Mouse (Mus musculus): ENCODE results near the gene Cemip. TPM values are rescaled to one million over a fixed set of nuclear protein-coding genes. Genes with fewer than 3 reads are reported as not detected.

Gene Cemip
- polyA plus RNA-seq, 2 experiments: 0.59 to 0.83 TPM

GRCm38 (mm10) chr7:83985751-83986150 is 100.6 kb downstream of the Cemip start:
- Histone ChIP-seq H3K4me3 (replicated peaks; ENCODE audit: low read length) (no peak overlapping the region), H3K4me1 (ENCODE audit: control insufficient read depth, insufficient read depth, low read length) (no peaks in the 10 kb centered on the region), H3K27me3 (ENCODE audit: control insufficient read depth, insufficient read depth, low read length) (no peaks in the 10 kb centered on the region), H3K27ac (replicated peaks; ENCODE audit: low read depth, low read length) (no peak overlapping the region), H3K9me3 (ENCODE audit: control insufficient read depth, low read length) (no peaks in the 10 kb centered on the region), H3K36me3 (ENCODE audit: control insufficient read depth, insufficient read depth, low read length) (no peaks in the 10 kb centered on the region), H3K4me2 (replicated peaks; ENCODE audit: low read depth, low read length, severe bottlenecking) (no peak overlapping the region), H3K9ac (ENCODE audit: low read depth, low read length, severe bottlenecking) (no peak overlapping the region)
- WGBS: 74% methylated on average over 2 of the region's 2 CpGs
- DNase-seq (ENCODE audit: low spot score): no peak
- TF ChIP-seq POLR2A (IDR thresholded peaks at IDR 0.05; ENCODE audit: borderline replicate concordance, extremely low read depth, insufficient read depth, insufficient read length): no peak
- no peak for ATAC-seq (ENCODE audit: low FRiP score, low read depth)

- no peak for ATAC-seq (ENCODE audit: low FRiP score, low read depth)
- Histone ChIP-seq H3K27me3 (ENCODE audit: control insufficient read depth, insufficient read depth, low read length) (no peaks in the 10 kb centered on the region), H3K9ac (ENCODE audit: low read depth, low read length, severe bottlenecking) (no peak overlapping the region), H3K4me2 (replicated peaks; ENCODE audit: low read depth, low read length, severe bottlenecking) (no peak overlapping the region), H3K36me3 (ENCODE audit: control insufficient read depth, insufficient read depth, low read length) (no peaks in the 10 kb centered on the region), H3K4me1 (ENCODE audit: control insufficient read depth, insufficient read depth, low read length) (no peaks in the 10 kb centered on the region), H3K4me3 (replicated peaks; ENCODE audit: low read length) (no peak overlapping the region), H3K9me3 (ENCODE audit: control insufficient read depth, low read length) (no peaks in the 10 kb centered on the region), H3K27ac (replicated peaks; ENCODE audit: low read depth, low read length) (no peak overlapping the region)
- WGBS: 78% methylated on average over 2 of the region's 2 CpGs
- no peak for TF ChIP-seq POLR2A (IDR thresholded peaks at IDR 0.05; ENCODE audit: borderline replicate concordance, extremely low read depth, insufficient read depth, insufficient read length)
- DNase-seq (ENCODE audit: low spot score): no peak
These were observed 103.7 kb downstream of the Cemip start for GRCm38 (mm10) chr7:83982566-83982965.

- no peak for ATAC-seq (ENCODE audit: low FRiP score, low read depth)
- no peaks in the 10 kb centered on the region for H3K36me3 ChIP-seq (ENCODE audit: control insufficient read depth, insufficient read depth, low read length)
- TF ChIP-seq POLR2A (IDR thresholded peaks at IDR 0.05; ENCODE audit: borderline replicate concordance, extremely low read depth, insufficient read depth, insufficient read length): no peak
- 57% methylated on average over 1 of the region's 1 CpGs for WGBS
- H3K4me2 ChIP-seq (replicated peaks; ENCODE audit: low read depth, low read length, severe bottlenecking): no peak overlapping the region
- no peak overlapping the region for H3K4me3 ChIP-seq (replicated peaks; ENCODE audit: low read length)
- no peaks in the 10 kb centered on the region for H3K4me1 ChIP-seq (ENCODE audit: control insufficient read depth, insufficient read depth, low read length)
- no peaks in the 10 kb centered on the region for H3K9me3 ChIP-seq (ENCODE audit: control insufficient read depth, low read length)
- no peak overlapping the region for H3K9ac ChIP-seq (ENCODE audit: low read depth, low read length, severe bottlenecking)
- H3K27ac ChIP-seq (replicated peaks; ENCODE audit: low read depth, low read length): no peak overlapping the region
- no peak for DNase-seq (ENCODE audit: low spot score)
- H3K27me3 ChIP-seq (ENCODE audit: control insufficient read depth, insufficient read depth, low read length): no peaks in the 10 kb centered on the region
These were observed 107.3 kb downstream of the Cemip start for GRCm38 (mm10) chr7:83978945-83979536.

- 89% methylated on average over 1 of the region's 1 CpGs for WGBS
- no peaks in the 10 kb centered on the region for H3K4me1 ChIP-seq (ENCODE audit: control insufficient read depth, insufficient read depth, low read length)
- DNase-seq (ENCODE audit: low spot score): no peak
- H3K27ac ChIP-seq (replicated peaks; ENCODE audit: low read depth, low read length): no peak overlapping the region
- no peak overlapping the region for H3K9ac ChIP-seq (ENCODE audit: low read depth, low read length, severe bottlenecking)
- H3K4me3 ChIP-seq (replicated peaks; ENCODE audit: low read length): no peak overlapping the region
- H3K4me2 ChIP-seq (replicated peaks; ENCODE audit: low read depth, low read length, severe bottlenecking): no peak overlapping the region
- H3K27me3 ChIP-seq (ENCODE audit: control insufficient read depth, insufficient read depth, low read length): no peaks in the 10 kb centered on the region
- TF ChIP-seq POLR2A (IDR thresholded peaks at IDR 0.05; ENCODE audit: borderline replicate concordance, extremely low read depth, insufficient read depth, insufficient read length): no peak
- H3K9me3 ChIP-seq (ENCODE audit: control insufficient read depth, low read length): no peaks in the 10 kb centered on the region
- no peaks in the 10 kb centered on the region for H3K36me3 ChIP-seq (ENCODE audit: control insufficient read depth, insufficient read depth, low read length)
- ATAC-seq (ENCODE audit: low FRiP score, low read depth): no peak
These were observed 107.9 kb downstream of the Cemip start for GRCm38 (mm10) chr7:83978410-83978809.

- Histone ChIP-seq H3K36me3 (ENCODE audit: control insufficient read depth, insufficient read depth, low read length) (no peaks in the 10 kb centered on the region), H3K9ac (ENCODE audit: low read depth, low read length, severe bottlenecking) (no peak overlapping the region), H3K4me2 (replicated peaks; ENCODE audit: low read depth, low read length, severe bottlenecking) (no peak overlapping the region), H3K9me3 (ENCODE audit: control insufficient read depth, low read length) (no peaks in the 10 kb centered on the region), H3K4me3 (replicated peaks; ENCODE audit: low read length) (no peak overlapping the region), H3K27me3 (ENCODE audit: control insufficient read depth, insufficient read depth, low read length) (no peaks in the 10 kb centered on the region), H3K4me1 (ENCODE audit: control insufficient read depth, insufficient read depth, low read length) (no peaks in the 10 kb centered on the region), H3K27ac (replicated peaks; ENCODE audit: low read depth, low read length) (no peak overlapping the region)
- DNase-seq (ENCODE audit: low spot score) (no peak), ATAC-seq (ENCODE audit: low FRiP score, low read depth) (no peak)
- no peak for TF ChIP-seq POLR2A (IDR thresholded peaks at IDR 0.05; ENCODE audit: borderline replicate concordance, extremely low read depth, insufficient read depth, insufficient read length)
- WGBS: 69% methylated on average over 6 of the region's 6 CpGs
These were observed 109.8 kb downstream of the Cemip start for GRCm38 (mm10) chr7:83976413-83976958.

Data from limb, embryonic 14.5 days (tissue).